Mouse (Mus musculus): ENCODE results near the gene Mkrn3. TPM values are rescaled to one million over a fixed set of nuclear protein-coding genes. Genes with fewer than 3 reads are reported as not detected.

The Mkrn3 gene
- polyA plus RNA-seq, 1 experiment from 2014 or later = 6.6 TPM

Other genes with a start within 250 kb of the Mkrn3 start
- gene Ndn, start 73.6 kb downstream of the Mkrn3 start, polyA plus RNA-seq (2014; fragmentation: Nextera tagmentation; extraction: Ambion mirVana) = 87.6 and 95.0 TPM in 2 replicates
- 3.0 and 5.6 TPM in 2 replicates for gene Magel2, start 43.1 kb downstream of the Mkrn3 start, polyA plus RNA-seq (2014; fragmentation: Nextera tagmentation; extraction: Ambion mirVana)
- gene Peg12, start 44.4 kb upstream of the Mkrn3 start, polyA plus RNA-seq (2014; fragmentation: Nextera tagmentation; extraction: Ambion mirVana) = 53.6 and 54.6 TPM in 2 replicates